Mouse (Mus musculus) heart, adult 8-10 months (tissue): ENCODE results near the gene C1rl. TPM values are rescaled to one million over a fixed set of nuclear protein-coding genes. Genes with fewer than 3 reads are reported as not detected.
"Not testable (repeated sequence)": the region's sequence is repeated elsewhere in the genome, so short reads cannot be mapped to it uniquely, and the experiment has no call there.

Source experiments
- DNase-seq: peaks from one replicate; pipeline ENCODE4 v3.0.0; 2022; ENCODE audit warnings: low spot score
- total RNA-seq, 4 experiments: library from RNA; stranded (reverse); gene quantifications; 2 replicates each; pipeline ENCODE4 v1.2.4; 2022

C1rl gene
- total RNA-seq, 4 experiments from 2014 or later, result 1.1 to 2.1 (median 1.9) TPM

GRCm38 (mm10) chr6:124472801-124473200 lies 20.1 kb upstream of the C1rl start:
- peak; percentile 21 for DNase-seq

- DNase-seq, result no peak
These were observed 18.3 kb upstream of the C1rl start for GRCm38 (mm10) chr6:124474621-124475020.

GRCm38 (mm10) chr6:124475335-124476075 lies 17.4 kb upstream of the C1rl start:
- DNase-seq, result not testable (repeated sequence)

- DNase-seq, result no peak
These were observed 16.7 kb upstream of the C1rl start for GRCm38 (mm10) chr6:124476216-124476615.

- DNase-seq, result no peak
These were observed 16.1 kb upstream of the C1rl start for GRCm38 (mm10) chr6:124476796-124477195.

GRCm38 (mm10) chr6:124477221-124477655 lies 15.7 kb upstream of the C1rl start:
- no peak for DNase-seq

GRCm38 (mm10) chr6:124477922-124478651 lies 14.8 kb upstream of the C1rl start:
- DNase-seq, result peak; percentile 72

- DNase-seq, result no peak
These were observed 13.9 kb upstream of the C1rl start for GRCm38 (mm10) chr6:124478874-124479572.

GRCm38 (mm10) chr6:124479573-124479930 lies 13.4 kb upstream of the C1rl start:
- DNase-seq, result no peak

GRCm38 (mm10) chr6:124480295-124480694 lies 12.6 kb upstream of the C1rl start:
- no peak for DNase-seq

- DNase-seq, result no peak
These were observed 11.3 kb upstream of the C1rl start for GRCm38 (mm10) chr6:124481571-124481970.

- DNase-seq, result not testable (repeated sequence)
These were observed 9.1 kb upstream of the C1rl start for GRCm38 (mm10) chr6:124483831-124484230.

GRCm38 (mm10) chr6:124484851-124485250 lies 8.1 kb upstream of the C1rl start:
- DNase-seq, result no peak

GRCm38 (mm10) chr6:124485414-124486144 lies 7.3 kb upstream of the C1rl start:
- DNase-seq, result no peak

- no peak for DNase-seq
These were observed 5.4 kb upstream of the C1rl start for GRCm38 (mm10) chr6:124487509-124487908.

- DNase-seq, result no peak
These were observed 4.0 kb upstream of the C1rl start for GRCm38 (mm10) chr6:124488952-124489351.

- DNase-seq, result no peak
These were observed 1.5 kb upstream of the C1rl start for GRCm38 (mm10) chr6:124491427-124491826.

GRCm38 (mm10) chr6:124493886-124494285 lies 973 bp downstream of the C1rl start:
- no peak for DNase-seq

GRCm38 (mm10) chr6:124496054-124496453 lies 3.1 kb downstream of the C1rl start:
- DNase-seq, result no peak

GRCm38 (mm10) chr6:124499914-124500566 lies 7.1 kb downstream of the C1rl start:
- no peak for DNase-seq

GRCm38 (mm10) chr6:124501473-124501872 lies 8.6 kb downstream of the C1rl start:
- no peak for DNase-seq
